Comparison of ENCODE assay signal across 20 mouse cellular contexts in the genomic region with DNA sequence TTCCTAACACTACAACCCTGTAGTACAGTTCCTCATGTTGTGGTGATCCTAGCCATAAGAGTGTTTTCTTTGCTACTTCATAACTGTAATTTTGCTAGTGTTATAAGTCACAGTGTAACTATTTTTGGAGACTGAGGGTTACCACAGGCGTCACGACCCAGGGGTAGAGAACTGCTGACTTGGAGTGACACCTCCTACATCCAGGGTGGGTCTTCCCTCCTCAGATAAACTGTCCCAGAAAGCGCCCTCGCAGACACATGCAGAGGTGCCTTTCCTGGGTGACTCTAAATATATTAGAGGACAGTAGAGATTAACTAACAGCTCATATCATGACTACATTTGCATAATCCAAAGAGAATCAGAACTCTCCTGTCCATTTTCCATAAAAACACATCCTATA. TPM values are rescaled to one million over a fixed set of nuclear protein-coding genes. Genes with fewer than 3 reads are reported as not detected.
"Had no signal": no experiment of that assay in that cellular context is flagged by ENCODE, and none has a peak within 500 bp of the region (broad histone marks: within the 10 kb centered on the region; RNA-seq: fewer than 3 reads in every experiment).

No protein-coding gene starts in this region.

- H3K27ac ChIP-seq: kidney, postnatal 0 days; layer of hippocampus, adult 2 months; limb, embryonic 10.5 days; liver, embryonic 13.5 days; midbrain, embryonic 10.5 days; neural tube, embryonic 12.5 days; stomach, embryonic 15.5 days had no signal

- DNase-seq: kidney, adult 11 months; kidney, adult 9 months; kidney, postnatal 4 days; liver, embryonic 13.5 days; lung, adult 18-20 months; midbrain, embryonic 14.5 days; spleen, adult 18-20 months had no signal

- H3K4me3 ChIP-seq: layer of hippocampus, adult 2 months; limb, embryonic 10.5 days; liver, embryonic 13.5 days; midbrain, embryonic 10.5 days; myocyte; neural tube, embryonic 12.5 days; stomach, embryonic 15.5 days had no signal

- H3K9me3 ChIP-seq: limb, embryonic 10.5 days; neural tube, embryonic 12.5 days; stomach, embryonic 15.5 days had no signal

- H3K27me3 ChIP-seq: liver, embryonic 13.5 days; neural tube, embryonic 12.5 days; stomach, embryonic 15.5 days had no signal

- H3K4me1 ChIP-seq: neural tube, embryonic 12.5 days had no signal

- H3K9ac ChIP-seq: liver, embryonic 13.5 days; neural tube, embryonic 12.5 days; stomach, embryonic 15.5 days had no signal

- H3K4me2 ChIP-seq: liver, embryonic 13.5 days; neural tube, embryonic 12.5 days; stomach, embryonic 15.5 days had no signal

RNA-seq across cellular contexts. Expression of gene Il22ra2, which starts 24.9 kb away (rescaled TPM):
- total RNA-seq: layer of hippocampus, adult 2 months; layer of hippocampus, postnatal 10 days; left cerebral cortex, adult 18-20 months; left cerebral cortex, postnatal 14 days had no signal
- polyA plus RNA-seq: kidney, postnatal 0 days; limb, embryonic 10.5 days; lung, embryonic 16.5 days; midbrain, embryonic 10.5 days; midbrain, embryonic 14.5 days; myocyte; neural tube, embryonic 12.5 days; testis, adult 2 months; urinary bladder, adult 2 months had no signal
